Mouse (Mus musculus): ENCODE measurements around the gene Skor1.

Skor1 gene

GRCm38 (mm10) chr9:63148410-63149371 lies at the start of gene Skor1:
Gene Skor1 (minus strand): TSS chr9:63148961.
- DNase-seq (ENCODE audit: low spot score in 2 of 2): no peak

DNA sequence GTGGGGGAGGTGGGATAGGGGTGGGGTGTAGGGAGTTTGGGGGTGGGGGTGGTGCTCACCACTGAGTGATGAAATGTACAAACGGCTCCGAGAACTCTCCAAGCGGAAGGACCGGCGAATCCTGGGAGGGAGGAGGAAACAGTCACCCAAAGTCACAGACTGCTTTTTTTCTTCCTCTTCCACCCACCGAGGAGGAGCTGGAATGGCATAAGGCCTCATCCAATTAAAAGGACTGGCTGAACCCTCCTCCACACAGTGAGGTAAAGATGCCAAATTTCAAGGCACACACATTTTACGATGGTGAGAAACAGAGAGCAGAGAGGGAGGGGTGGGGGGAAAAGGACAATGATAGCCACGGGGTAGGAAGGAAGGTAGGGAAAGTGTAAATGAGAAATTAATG lies 48.5 kb upstream of the Skor1 start:
- no peak for DNase-seq (ENCODE audit: low spot score in 2 of 2)

DNA sequence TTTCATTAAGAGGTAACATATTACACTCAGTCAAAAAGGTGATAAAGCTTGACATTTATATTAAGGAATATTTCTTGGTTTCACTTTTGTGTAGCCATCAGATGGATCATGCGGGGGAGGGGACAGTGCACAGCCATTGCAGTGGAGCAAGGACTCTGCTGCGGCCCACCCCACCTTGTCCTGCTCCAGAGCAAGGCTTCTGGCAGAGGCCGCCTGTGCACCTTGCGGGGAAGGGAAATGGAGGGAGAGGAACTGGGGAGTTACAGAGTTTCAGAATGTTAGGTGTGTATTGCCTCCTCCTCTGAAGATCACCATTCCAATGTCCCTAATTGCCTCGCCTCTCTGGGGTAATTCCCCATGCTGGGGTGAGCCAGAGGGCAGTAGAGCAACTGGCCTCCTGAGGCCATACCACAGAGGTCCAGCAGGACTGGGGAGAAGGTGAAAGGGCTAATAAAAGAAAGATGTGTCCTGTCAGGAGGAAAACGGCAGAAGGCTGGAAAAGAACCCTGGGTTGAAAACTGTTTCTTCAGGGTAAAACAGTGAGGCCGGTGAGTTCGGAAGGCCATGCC lies 47.4 kb upstream of the Skor1 start:
- DNase-seq (ENCODE audit: low spot score in 2 of 2): no peak

GRCm38 (mm10) chr9:63195523-63195922 lies 46.8 kb upstream of the Skor1 start:
- no peak for DNase-seq (ENCODE audit: low spot score in 2 of 2)

GRCm38 (mm10) chr9:63194791-63195190 lies 46.0 kb upstream of the Skor1 start:
- DNase-seq (ENCODE audit: low spot score in 2 of 2): no peak

DNA sequence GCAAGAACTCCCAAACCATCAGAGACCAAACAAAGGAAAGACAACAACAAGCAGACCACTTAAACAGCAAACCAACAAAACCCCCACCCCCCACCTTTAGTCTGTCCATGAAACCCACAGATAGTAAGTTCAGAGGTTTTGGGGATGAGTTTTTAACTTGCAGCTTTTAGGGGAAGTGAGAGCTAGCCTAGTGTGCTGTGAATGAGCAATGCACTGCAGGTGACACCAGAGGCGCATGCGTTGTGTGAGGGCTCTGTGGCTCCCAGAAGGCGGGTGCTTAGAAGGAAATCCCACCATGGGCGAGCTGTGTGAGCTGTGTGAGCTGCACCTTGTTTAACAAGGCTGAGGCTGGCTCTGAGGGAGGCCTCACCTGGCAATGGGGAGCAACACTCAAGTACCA lies 44.0 kb upstream of the Skor1 start:
- DNase-seq (ENCODE audit: low spot score in 2 of 2): no peak

DNA sequence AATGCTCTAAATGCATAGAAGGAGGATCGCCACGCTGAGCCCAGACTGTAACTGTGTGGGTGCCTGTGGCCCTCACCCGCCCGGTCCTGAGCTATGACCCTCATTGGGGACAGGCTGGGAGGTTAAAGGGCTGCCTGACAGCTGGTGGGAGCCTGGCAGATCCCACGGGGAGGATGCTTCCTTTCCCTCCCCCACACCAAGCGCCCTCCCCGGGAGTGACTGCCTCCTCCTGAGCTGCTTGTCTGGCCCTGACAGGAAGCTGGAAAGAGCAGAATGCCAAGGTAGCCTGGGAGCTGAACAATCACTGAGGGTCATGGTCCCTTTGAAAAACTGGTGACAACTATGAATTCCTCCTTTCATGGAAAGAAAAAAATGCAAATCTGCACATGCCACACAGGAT lies 38.5 kb upstream of the Skor1 start:
- no peak for DNase-seq (ENCODE audit: low spot score in 2 of 2)

DNA sequence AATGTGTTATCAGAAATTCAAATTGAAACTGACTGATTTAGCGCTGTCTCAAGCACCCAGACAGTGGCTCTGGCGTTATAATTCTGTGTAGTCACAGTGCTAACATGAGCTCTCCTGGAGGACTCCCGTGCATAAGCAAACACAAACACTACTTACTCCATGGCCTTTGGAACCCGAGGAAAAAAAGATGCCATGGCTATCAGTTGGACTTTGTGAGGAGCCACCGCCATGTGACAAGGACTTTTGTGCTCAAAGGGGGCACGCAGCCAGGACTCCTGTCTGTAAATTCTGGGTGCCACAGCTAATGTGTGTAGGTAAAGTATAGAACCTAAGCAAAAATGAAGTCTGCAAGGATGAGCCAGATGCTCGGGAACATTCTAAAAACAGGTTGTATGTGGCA lies 36.5 kb upstream of the Skor1 start:
- no peak for DNase-seq (ENCODE audit: low spot score in 2 of 2)

DNA sequence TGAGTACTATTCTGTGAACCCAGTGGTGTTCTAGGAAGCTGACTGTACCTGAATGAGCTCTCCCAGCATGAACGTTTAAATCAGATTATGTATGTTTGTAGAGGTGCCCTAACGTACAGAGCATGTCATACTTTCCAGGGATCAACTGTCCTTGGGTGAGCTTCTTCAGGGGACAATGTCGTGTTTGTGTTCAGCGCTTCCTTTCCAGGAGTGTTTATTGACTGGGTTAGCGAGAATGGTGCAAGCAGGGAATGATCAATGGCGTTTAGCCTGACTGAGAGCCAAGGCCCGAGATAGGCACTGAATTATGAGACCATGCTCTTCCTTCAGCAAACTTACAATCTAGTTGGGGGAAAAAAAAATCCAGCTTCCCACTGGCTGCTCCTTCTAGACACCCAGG lies 35.1 kb upstream of the Skor1 start:
- DNase-seq (ENCODE audit: low spot score in 2 of 2): no peak

DNA sequence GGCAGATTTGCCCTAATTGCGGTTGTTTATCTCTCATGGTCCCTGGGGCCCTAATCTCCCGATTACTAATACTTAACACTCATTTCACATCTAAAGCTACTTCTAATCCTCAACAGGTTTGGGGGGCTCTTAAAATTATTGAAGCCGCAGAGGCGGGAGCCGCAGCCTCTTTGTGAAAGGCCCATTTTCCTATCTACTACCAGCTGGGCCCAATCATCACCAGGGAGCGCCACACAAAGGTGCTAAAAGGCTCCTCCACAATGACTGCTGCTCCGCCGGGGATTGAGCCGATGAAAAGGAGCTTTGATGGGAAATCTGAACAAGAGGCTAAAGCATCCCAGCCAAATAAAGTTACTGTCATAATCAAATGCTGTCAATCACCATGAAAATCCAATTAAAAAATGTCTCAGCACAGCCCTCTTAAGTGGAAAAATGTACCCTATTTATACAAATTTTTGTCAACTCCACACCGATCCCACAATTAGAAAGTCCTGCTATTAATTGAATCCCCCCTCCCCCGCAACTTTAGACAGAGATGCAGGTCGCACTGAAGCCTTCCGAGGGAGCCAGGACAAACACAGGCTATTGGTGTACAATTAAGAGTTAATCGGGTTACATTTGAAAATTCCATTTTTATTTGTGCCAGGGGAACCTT lies 33.7 kb upstream of the Skor1 start:
- no peak for DNase-seq (ENCODE audit: low spot score in 2 of 2)

DNA sequence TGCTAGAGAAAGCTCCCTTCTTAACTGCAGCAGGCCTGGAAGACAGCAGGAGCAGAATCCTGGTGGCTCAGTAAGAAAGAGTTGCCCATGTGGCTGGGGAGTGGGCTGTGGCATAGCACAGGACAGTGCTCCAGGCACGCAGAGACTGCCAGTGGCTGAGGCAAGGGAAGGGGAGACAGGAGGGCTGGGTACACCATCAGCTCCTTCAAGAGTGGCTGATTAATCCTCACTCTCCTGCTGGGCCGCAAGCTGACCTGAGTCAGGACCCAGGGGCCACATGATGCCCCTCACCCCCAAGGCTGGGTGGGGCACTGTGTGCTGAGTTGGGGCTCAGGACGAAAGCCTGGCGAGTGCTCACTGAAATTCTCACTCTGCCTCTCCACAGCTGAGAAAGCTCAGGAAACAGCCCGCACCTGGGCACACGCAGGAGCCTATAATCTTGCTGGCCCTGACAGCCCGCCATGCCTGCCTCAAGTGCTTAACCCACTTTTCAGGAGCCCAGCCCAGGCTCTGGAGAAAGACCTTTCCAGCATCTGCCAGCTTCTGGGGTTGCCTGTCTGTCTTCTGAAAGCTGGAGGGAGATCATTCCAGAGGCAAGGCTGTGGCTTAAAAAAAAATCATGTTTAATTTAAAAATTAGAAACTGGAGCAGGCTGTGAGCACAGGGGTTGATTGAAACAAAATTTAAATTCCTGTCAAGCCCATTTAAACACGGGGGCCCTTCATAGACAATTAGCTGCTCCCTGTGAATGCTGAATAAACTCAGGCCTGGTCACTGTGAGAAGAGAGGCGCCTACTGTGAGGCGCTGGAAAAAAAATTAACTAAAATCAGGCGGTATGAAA lies 32.8 kb upstream of the Skor1 start:
- no peak for DNase-seq (ENCODE audit: low spot score in 2 of 2)

DNA sequence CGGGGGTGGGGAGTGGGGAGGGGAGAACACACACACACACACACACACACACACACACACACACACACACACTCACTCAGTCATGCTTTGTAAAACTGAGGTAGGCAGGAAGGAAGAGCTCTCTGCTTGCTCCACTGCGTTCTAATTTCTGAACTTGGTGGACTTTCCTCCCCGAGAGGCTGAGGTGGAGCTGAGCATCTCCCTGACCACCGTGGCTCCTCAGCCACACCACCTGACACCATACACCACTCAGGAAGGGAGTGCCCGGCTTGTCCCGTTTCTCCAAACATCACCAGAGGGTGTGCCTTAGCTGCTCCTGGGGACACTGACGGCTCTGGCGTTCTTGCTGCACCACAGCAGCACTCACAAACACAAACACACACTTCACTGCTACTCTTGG lies 29.5 kb upstream of the Skor1 start:
- no peak for DNase-seq (ENCODE audit: low spot score in 2 of 2)

- no peak for DNase-seq (ENCODE audit: low spot score in 2 of 2)
Observed at GRCm38 (mm10) chr9:63174001-63174721, 25.4 kb upstream of the Skor1 start.

DNA sequence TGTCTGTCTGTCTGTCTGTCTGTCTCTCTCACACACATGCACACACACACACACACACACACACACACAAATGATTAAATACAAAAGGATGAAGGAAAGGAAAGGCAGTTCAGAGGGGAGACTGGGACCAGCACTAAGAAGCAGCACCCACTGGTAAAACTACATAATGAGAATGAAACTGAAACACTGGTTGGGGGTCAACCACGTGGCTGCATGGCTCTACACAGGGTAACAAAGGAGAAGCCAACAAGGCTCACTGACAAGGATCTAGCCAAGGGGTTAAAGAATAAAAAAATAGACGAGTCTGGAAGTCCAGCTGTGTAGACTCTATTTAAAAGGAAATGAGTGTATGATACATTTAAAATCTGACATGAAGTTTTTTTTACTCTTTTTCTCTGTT lies 23.2 kb upstream of the Skor1 start:
- no peak for DNase-seq (ENCODE audit: low spot score in 2 of 2)

DNA sequence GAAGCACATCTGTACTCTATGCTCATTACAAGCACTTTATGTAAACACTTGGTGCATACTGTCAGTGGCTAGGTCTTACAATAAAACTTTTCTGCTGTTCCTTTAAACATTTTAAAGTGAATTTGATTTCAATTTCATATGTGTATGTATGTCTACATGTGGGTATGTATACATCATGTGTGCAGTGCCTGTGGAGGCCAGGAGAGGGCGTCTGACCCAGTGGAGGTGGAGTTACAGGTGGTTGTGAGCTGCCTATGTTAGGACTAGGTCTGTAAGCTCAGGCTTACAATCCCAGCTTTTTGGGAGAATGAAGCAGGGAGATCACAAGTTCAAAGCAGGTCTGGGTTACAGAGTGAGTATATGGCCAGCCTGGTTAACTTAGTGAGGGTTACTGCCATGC lies 20.4 kb upstream of the Skor1 start:
- DNase-seq (ENCODE audit: low spot score in 2 of 2): no peak

GRCm38 (mm10) chr9:63165070-63165469 lies 16.3 kb upstream of the Skor1 start:
- no peak for DNase-seq (ENCODE audit: low spot score in 2 of 2)

GRCm38 (mm10) chr9:63163756-63164155 lies 15.0 kb upstream of the Skor1 start:
- DNase-seq (ENCODE audit: low spot score in 2 of 2): peak in 1 of 2 experiments; percentile 16

DNA sequence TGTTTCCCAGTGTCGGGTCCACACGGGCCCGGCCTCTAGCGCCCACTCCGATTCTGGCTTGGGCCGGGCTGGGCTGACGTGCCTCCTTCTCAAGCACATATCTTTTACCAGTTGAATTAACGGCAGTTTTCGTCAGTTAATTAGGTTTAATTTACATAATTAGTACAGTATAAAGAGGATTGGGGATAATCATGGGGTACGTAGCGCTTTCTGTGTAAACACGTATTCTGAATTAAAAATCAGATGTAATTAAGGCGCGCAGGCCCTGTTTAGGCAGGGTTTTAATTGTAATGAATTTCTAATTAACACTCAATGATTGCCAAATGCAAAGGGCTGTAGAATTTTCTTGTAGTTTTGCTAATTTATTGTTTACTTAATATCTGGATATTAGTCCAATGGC lies 3.2 kb upstream of the Skor1 start:
- peak in 1 of 2 experiments; percentile 13 for DNase-seq (ENCODE audit: low spot score in 2 of 2)

- peak in 1 of 2 experiments; percentile 30 for DNase-seq (ENCODE audit: low spot score in 2 of 2)
Observed at GRCm38 (mm10) chr9:63151072-63151870, 2.5 kb upstream of the Skor1 start.

- no peak for DNase-seq (ENCODE audit: low spot score in 2 of 2)
Observed at GRCm38 (mm10) chr9:63150086-63150800, 1.5 kb upstream of the Skor1 start.
